Mouse (Mus musculus): ENCODE measurements around the gene Zbtb7b.

- TF ChIP-seq EP300 (IDR thresholded peaks at IDR 0.05; ENCODE audit: low read depth) (no peak), CTCF (IDR thresholded peaks at IDR 0.05; ENCODE audit: low read depth) (no peak)
Measured at GRCm38 (mm10) chr3:89418861-89419250, 24.3 kb upstream of the Zbtb7b start.
